Mouse (Mus musculus) naive thymus-derived CD4-positive, alpha-beta T cell, adult 2 months (primary cell): ENCODE results near the gene Neurl4.
"Not testable (repeated sequence)": the region's sequence is repeated elsewhere in the genome, so short reads cannot be mapped to it uniquely, and the experiment has no call there.

Source experiments
- DNase-seq: peaks from one replicate; pipeline ENCODE4 v3.0.0-alpha.2; 2011; ENCODE audit warnings: low read depth

Neurl4 gene

GRCm38 (mm10) chr11:69913554-69914371, 12.9 kb downstream of the Neurl4 start, which contains the start of gene Gps2:
Gps2 (plus strand) TSS chr11:69913888.
- DNase-seq: peak; percentile 93

DNA sequence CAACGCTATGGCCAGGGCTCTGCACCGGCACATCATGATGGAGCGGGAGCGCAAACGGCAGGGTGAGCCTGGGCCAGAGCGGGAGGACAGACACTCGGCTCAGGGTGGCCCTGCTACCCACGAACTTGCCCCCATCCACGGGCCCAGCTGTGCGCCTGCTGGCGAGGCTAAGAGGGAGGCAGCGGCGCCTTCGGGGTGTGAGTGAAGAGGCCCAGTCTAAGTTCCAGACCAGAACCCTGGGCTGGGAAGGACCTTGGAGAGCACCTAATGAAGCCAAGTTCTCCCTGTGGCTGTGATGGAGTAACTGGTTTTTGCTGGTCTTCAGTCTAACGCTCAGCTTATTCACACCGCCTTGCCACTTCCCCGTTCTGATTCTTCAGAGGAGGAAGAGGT, 13.5 kb downstream of the Neurl4 start:
- DNase-seq: no peak

DNA sequence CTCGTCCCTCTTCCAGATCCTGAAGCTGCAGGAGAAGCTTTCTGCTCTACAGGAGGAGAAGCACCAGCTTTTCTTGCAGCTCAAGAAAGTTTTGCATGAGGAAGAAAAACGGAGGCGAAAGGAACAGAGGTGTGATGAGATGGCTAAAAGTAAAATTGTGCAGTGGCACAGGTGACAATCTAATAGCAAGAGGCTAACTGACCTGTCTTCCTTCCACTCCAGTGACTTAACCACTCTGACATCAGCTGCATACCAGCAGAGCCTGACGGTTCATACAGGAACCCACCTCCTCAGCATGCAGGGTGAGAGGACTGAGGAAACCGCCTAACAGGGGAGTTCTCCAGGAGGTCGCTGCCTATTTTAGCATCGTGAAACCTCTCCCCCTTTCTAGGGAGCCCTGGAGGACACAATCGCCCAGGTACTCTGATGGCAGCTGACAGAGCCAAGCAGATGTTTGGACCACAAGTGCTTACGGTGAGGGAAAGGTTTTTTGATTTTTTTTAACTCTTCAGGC, 14.1 kb downstream of the Neurl4 start:
- no peak for DNase-seq

DNA sequence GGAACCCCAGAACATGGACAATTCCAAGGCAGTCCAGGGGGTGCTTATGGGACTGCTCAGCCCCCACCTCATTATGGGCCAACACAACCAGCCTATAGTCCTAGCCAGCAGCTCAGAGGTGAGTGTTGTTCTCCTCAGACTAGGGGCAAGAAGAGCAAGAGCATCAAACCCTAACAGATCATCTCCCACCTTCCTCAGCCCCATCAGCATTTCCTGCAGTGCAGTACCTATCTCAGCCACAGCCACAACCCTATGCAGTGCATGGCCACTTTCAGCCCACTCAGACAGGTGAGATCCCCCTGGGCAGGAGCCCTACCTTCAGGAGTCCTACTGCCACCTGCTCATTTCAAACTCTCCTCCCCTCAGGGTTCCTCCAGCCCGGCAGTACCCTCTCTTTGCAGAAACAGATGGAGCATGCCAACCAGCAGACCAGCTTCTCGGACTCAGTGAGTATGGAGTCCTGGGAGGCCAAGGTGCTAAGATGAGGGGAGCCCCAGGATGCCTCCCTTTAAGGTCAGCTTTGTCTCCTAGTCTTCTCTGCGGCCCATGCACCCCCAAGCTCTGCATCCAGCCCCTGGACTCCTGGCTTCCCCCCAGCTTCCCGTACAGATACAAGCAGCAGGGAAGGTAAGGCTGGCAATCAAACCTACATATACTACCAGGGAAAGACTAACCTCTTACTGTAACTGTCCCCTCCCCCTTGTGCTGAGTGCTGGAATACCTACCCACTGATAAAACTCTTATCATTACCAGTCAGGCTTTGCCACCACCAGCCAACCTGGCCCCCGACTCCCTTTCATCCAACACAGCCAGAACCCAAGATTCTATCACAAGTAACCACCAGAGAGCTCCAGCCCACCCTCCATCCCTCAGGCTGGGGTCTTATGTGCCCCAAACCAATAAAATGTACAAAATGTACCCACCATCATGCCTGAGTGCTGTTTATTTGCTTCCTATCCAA, 15.1 kb downstream of the Neurl4 start:
- no peak for DNase-seq

GRCm38 (mm10) chr11:69916652-69917378, 15.9 kb downstream of the Neurl4 start:
- not testable (repeated sequence) for DNase-seq

- DNase-seq: no peak
Observed at GRCm38 (mm10) chr11:69917379-69917948, 16.6 kb downstream of the Neurl4 start.

- no peak for DNase-seq
Observed at GRCm38 (mm10) chr11:69918118-69918517, 17.2 kb downstream of the Neurl4 start.

DNA sequence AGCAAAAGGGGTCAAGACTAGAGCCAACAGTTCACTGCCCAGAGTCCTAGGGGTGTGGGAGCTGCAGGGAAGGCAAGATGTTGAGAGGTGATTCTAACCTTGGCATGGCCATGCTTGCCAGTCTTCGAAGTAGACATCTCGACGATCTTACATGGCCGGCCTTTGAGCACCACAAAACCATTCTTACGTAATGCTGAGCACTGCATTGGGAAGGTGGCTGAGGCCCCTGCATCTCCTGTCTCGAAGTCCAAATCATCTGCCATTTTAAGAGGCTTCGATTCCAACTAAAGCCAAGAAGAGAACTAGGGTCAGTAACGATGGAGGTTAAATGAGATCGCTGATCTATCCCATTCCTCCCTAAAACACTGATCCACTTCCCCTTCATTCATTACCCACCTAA, 18.2 kb downstream of the Neurl4 start:
- no peak for DNase-seq

GRCm38 (mm10) chr11:69919661-69920265, 18.9 kb downstream of the Neurl4 start:
- DNase-seq: peak; percentile 89

GRCm38 (mm10) chr11:69920266-69921031, 19.6 kb downstream of the Neurl4 start:
- no peak for DNase-seq

DNA sequence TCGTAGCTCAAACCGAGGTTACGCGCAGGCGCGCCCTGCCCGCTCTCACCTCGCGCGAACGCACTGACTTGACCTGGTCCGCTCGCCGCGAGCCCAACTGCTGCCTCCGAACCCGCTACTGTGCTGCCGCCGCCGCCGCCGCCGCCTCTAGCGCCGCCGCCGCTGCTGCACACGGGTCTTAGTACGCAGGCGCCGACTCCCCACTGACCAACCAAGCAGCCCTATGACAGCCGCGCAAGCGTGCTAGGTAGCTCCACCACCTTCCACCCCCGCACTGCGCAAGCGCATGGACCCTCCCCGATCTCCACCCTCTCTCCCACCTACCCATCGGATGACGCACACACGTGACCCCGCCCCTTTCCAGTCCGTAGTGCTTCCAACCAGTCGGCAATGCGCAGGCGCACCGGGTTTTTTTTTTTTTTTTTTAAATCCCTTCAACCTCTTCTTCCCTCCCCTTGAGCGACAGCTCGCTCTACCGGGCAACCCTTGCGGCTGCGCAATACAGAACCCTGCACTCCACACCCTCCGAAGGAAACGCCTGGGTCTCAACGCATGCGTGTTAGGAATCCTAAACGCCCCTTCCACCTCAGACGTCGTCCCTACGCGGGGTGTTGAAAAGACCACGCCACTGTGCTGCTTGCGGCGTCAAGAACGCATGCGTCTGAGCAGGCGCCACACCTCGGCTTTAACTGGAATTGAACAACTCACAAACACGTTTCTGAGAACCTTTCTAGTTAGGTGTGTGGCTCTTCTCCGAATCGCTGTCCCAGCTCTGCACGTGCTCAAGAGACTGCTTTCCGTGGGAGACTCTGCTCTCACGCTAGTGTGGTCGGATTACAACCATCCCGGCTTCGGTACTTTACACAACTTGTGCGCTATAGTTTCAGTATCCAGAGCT, 20.5 kb downstream of the Neurl4 start, which contains the start of gene Eif5a:
Gene Eif5a (minus strand): TSS at position 845 of the 898 bp plus-strand sequence.
- DNase-seq: peak; percentile 100

GRCm38 (mm10) chr11:69922012-69922756, 21.3 kb downstream of the Neurl4 start:
- no peak for DNase-seq

- no peak for DNase-seq
Observed at GRCm38 (mm10) chr11:69922796-69923195, 21.9 kb downstream of the Neurl4 start.

GRCm38 (mm10) chr11:69927501-69927900, 26.6 kb downstream of the Neurl4 start:
- no peak for DNase-seq

DNA sequence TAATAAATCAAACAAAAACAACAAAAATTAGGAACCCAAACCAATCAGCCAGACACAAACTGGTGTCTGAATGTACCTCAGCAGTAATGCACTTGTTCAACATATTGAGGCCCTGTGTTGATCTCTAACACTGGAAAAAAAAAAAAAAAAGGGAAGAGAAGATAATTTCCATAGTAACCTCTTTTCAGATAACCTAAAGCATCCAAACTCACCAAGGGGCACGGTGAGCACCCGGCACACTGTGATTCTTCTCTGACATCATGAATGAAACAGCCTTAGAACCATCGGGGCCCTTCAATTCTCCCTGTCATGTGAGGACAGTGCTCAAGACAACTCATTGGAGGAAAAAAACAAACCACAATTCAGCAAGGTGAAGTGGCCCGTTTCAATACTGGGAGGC, 28.8 kb downstream of the Neurl4 start:
- DNase-seq: no peak

DNA sequence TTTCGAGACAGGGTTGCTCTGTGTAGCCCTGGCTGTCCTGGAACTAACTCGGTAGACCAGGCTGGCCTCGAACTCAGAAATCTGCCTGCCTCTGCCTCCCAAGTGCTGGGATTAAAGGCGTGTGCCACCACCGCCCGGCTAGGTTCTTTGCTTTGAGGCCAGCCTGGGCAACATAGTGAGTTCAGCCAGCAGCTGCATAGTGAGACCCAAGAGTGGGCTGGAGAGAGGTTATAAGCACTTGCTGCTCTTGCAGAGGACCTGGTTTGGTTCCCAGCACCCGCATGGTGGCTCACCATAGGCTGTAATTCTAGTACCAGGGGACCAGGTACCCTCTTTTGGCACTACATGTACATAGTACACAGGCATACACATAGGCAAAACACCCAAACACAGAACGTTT, 29.3 kb downstream of the Neurl4 start:
- not testable (repeated sequence) for DNase-seq

- DNase-seq: no peak
Observed at GRCm38 (mm10) chr11:69930967-69931537, 30.2 kb downstream of the Neurl4 start.

DNA sequence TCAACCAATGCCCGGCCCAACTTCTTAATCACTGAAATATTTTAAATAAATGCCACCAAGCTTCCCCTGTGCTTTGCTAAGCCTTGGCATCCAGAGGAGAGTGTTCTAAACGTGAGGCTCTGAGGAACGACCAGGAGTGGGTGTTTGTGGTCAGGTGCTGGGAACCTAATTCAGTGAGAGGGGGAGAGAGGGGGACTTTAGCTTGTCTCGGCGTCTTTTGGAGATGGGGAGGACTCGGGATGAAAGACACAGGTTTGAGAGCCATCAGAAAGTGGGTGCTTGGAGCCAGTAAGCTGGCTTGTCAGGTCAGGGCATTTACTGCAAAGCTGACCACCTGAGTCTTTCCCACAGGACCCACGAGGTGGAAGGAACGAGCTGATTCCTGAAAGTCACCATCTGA, 30.9 kb downstream of the Neurl4 start:
- no peak for DNase-seq
